Mouse (Mus musculus) midbrain, embryonic 11.5 days (tissue): ENCODE data around the gene Sema6d. TPM values are rescaled to one million over a fixed set of nuclear protein-coding genes. Genes with fewer than 3 reads are reported as not detected.

Experiments used
- ATAC-seq: fragments of 200-750 bp; cut with Nextera tagmentation; 2 replicates; pipeline ENCODE4 v1.8.0; 2017; ENCODE audit warnings: moderate TSS enrichment, moderate library complexity; ENCODE audit not compliant: low FRiP score
- DNase-seq: peaks from one replicate; pipeline ENCODE4 v3.0.0; 2015; ENCODE audit warnings: low spot score; ENCODE audit errors: missing footprints
- H3K27ac ChIP-seq: fragments of 300-500 bp; sonication (generic); 2 replicates; pipeline ENCODE4 v1.5.1; 2014; ENCODE audit warnings: low read depth, low read length
- H3K27me3 ChIP-seq: fragments of 300-500 bp; sonication (generic); 2 replicates; pipeline ENCODE4 v1.6.1; 2014; ENCODE audit warnings: mild to moderate bottlenecking, low read length, moderate library complexity, mixed read lengths; ENCODE audit not compliant: control insufficient read depth, insufficient read depth
- H3K36me3 ChIP-seq: fragments of 300-500 bp; sonication (generic); 2 replicates; pipeline ENCODE4 v1.6.1; 2014; ENCODE audit warnings: mild to moderate bottlenecking, low read length, moderate library complexity, mixed read lengths; ENCODE audit not compliant: control insufficient read depth, insufficient read depth
- H3K4me1 ChIP-seq: fragments of 300-500 bp; sonication (generic); 2 replicates; pipeline ENCODE4 v1.6.1; 2014; ENCODE audit warnings: low read length; ENCODE audit not compliant: control insufficient read depth, insufficient read depth
- H3K4me2 ChIP-seq: fragments of 300-500 bp; sonication (generic); 2 replicates; pipeline ENCODE4 v1.6.1; 2014; ENCODE audit warnings: mild to moderate bottlenecking, moderate library complexity
- H3K4me3 ChIP-seq: fragments of 300-500 bp; sonication (generic); 2 replicates; pipeline ENCODE4 v1.5.1; 2014; ENCODE audit warnings: low read depth, low read length
- H3K9ac ChIP-seq: fragments of 300-500 bp; sonication (generic); 2 replicates; pipeline ENCODE4 v1.6.1; 2014; ENCODE audit warnings: low read length
- H3K9me3 ChIP-seq: fragments of 300-500 bp; sonication (generic); 2 replicates; pipeline ENCODE4 v1.6.1; 2016; ENCODE audit warnings: low read length; ENCODE audit not compliant: control insufficient read depth
- WGBS: fragments of 180-500 bp; shearing (Covaris S2); extraction: QIAGEN DNeasy Blood & Tissue Kit; methylation state at CpG from one replicate; pipeline ENCODE4 v1.1.7; 2014; 5-methylcytosine and 5-hydroxymethylcytosine counted together
- polyA plus RNA-seq: library from polyadenylated mRNA; unstranded; fragments of >200 nt; fragmentation: Nextera tagmentation; extraction: Ambion mirVana; gene quantifications from 2 replicates; pipeline ENCODE4 v1.2.1, GENCODE M21; 2014

The Sema6d gene
- polyA plus RNA-seq, 1 experiment from 2014 or later = 11.1 TPM

- H3K4me2 ChIP-seq = no peak overlapping the region
- peak; percentile 81 for ATAC-seq
- no peaks in the 10 kb centered on the region for H3K27me3 ChIP-seq
- no peaks in the 10 kb centered on the region for H3K36me3 ChIP-seq
- H3K9me3 ChIP-seq = no peaks in the 10 kb centered on the region
- H3K4me3 ChIP-seq = no peak overlapping the region
- WGBS = 8% methylated on average over 1 of the region's 1 CpGs
- H3K4me1 ChIP-seq = no peaks in the 10 kb centered on the region
- DNase-seq = no peak
- no peak overlapping the region for H3K27ac ChIP-seq
- H3K9ac ChIP-seq = no peak overlapping the region
Observed at GRCm38 (mm10) chr2:124145528-124145927, 55.8 kb downstream of the Sema6d start.

DNA sequence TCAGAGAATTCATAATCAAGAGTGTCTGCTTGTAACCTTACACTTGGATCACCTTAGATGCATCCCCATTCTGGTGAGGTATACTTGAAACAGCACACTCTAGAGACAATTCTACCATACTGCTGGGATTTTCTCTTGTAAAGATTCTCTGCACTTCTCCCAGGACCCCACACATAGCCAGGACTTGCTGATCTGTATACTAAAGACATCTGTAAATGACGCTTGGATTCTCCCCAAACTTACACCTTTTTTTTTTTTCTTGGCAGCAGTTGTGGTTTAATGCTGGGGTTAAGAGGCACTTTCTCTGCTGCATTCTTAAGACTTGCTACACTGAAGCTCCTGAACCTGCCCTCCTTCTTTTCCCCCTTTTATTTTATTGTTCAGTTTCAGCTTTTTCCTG lies 68.4 kb downstream of the Sema6d start:
- Histone ChIP-seq H3K9me3 (no peaks in the 10 kb centered on the region), H3K4me1 (peaks cover 2% of the 10 kb centered on the region; the same call in 1 of the 2 replicates), H3K27me3 (no peaks in the 10 kb centered on the region), H3K9ac (no peak overlapping the region), H3K27ac (no peak overlapping the region), H3K4me3 (no peak overlapping the region), H3K4me2 (no peak overlapping the region), H3K36me3 (no peaks in the 10 kb centered on the region)
- ATAC-seq (no peak), DNase-seq (peak; percentile 44)
- WGBS = 63% methylated on average over 1 of the region's 1 CpGs

DNA sequence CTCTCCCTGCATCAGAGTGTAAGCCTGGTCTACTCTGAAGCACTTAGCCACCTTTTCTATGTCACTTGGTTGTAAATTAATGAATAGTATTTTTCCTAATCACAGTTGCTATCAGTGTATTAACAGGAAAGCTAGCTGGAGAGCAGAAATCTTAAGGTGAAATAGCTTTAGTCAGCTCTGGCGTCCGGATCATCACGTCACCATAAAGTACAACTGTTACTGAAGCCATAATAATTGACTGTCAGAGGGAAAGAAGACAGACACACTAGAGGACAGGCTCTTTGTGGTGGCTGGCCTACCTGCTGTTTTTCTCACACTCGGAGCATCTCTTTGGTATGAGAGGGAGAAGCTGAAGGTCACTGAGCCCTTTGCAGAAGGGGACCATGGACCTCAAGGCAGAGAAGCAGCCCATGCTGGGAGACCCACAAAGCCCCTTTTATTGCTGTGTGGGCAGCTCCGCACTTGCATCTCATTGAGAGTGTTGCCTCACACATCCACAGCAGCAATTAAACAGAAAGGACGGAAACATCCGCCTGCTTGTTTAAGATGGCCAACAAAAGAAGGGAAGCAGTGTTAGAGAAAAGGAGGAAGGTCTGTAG lies 72.3 kb downstream of the Sema6d start:
- no peak overlapping the region for H3K27ac ChIP-seq
- no peak overlapping the region for H3K9ac ChIP-seq
- H3K27me3 ChIP-seq = no peaks in the 10 kb centered on the region
- no peaks in the 10 kb centered on the region for H3K36me3 ChIP-seq
- H3K9me3 ChIP-seq = no peaks in the 10 kb centered on the region
- H3K4me2 ChIP-seq = no peak overlapping the region
- WGBS = 55% methylated on average over 7 of the region's 7 CpGs
- peak; percentile 80 for DNase-seq
- no peak for ATAC-seq
- H3K4me3 ChIP-seq = no peak overlapping the region
- peaks cover 2% of the 10 kb centered on the region; the same call in 1 of the 2 replicates for H3K4me1 ChIP-seq

GRCm38 (mm10) chr2:124168411-124168810 lies 78.6 kb downstream of the Sema6d start:
- Histone ChIP-seq H3K9ac (no peak overlapping the region), H3K9me3 (no peaks in the 10 kb centered on the region), H3K4me2 (no peak overlapping the region), H3K4me1 (peaks cover 4% of the 10 kb centered on the region), H3K36me3 (no peaks in the 10 kb centered on the region), H3K4me3 (no peak overlapping the region), H3K27me3 (no peaks in the 10 kb centered on the region), H3K27ac (no peak overlapping the region)
- 95% methylated on average over 1 of the region's 1 CpGs for WGBS
- ATAC-seq (no peak), DNase-seq (no peak)

- WGBS = 18% methylated on average over 3 of the region's 3 CpGs
- Histone ChIP-seq H3K9ac (no peak overlapping the region), H3K4me1 (peaks cover 4% of the 10 kb centered on the region), H3K4me3 (no peak overlapping the region), H3K4me2 (no peak overlapping the region), H3K36me3 (no peaks in the 10 kb centered on the region), H3K9me3 (no peaks in the 10 kb centered on the region), H3K27ac (no peak overlapping the region), H3K27me3 (no peaks in the 10 kb centered on the region)
- ATAC-seq = peak; percentile 62
- DNase-seq = no peak
Observed at GRCm38 (mm10) chr2:124171718-124172117, 81.9 kb downstream of the Sema6d start.

GRCm38 (mm10) chr2:124176265-124176664 lies 86.5 kb downstream of the Sema6d start:
- ATAC-seq (no peak), DNase-seq (no peak)
- Histone ChIP-seq H3K27me3 (no peaks in the 10 kb centered on the region), H3K9me3 (no peaks in the 10 kb centered on the region), H3K36me3 (no peaks in the 10 kb centered on the region), H3K4me2 (no peak overlapping the region), H3K4me3 (no peak overlapping the region), H3K9ac (no peak overlapping the region), H3K4me1 (peaks cover 4% of the 10 kb centered on the region), H3K27ac (no peak overlapping the region)
- WGBS = 62% methylated on average over 1 of the region's 1 CpGs

- peaks cover 2% of the 10 kb centered on the region for H3K4me1 ChIP-seq
- H3K4me3 ChIP-seq = no peak overlapping the region
- ATAC-seq = no peak
- no peak overlapping the region for H3K9ac ChIP-seq
- no peak overlapping the region for H3K27ac ChIP-seq
- H3K9me3 ChIP-seq = no peaks in the 10 kb centered on the region
- no peak overlapping the region for H3K4me2 ChIP-seq
- H3K27me3 ChIP-seq = no peaks in the 10 kb centered on the region
- no peak for DNase-seq
- WGBS = 69% methylated on average over 4 of the region's 4 CpGs
- no peaks in the 10 kb centered on the region for H3K36me3 ChIP-seq
Observed at GRCm38 (mm10) chr2:124176711-124177169, 87.0 kb downstream of the Sema6d start.

DNA sequence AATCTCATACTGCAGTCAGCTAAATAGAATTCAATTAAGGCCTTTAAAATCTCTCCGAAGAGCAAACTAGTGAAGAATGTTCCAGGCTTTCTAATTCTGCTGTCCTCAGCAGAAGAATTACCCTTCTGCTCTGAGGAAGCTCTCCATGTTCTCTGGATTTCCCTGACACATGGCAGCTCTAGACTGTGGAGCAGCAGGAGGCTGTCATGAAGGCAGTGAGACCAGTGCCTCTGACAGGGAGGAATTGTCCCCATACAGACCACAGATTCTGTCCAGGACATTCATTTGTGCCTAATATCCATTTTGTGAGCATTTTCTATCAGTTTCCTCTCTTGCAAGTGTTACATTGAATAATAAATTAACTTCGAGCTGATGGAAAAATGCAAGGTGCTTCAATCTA lies 99.5 kb downstream of the Sema6d start:
- no peak overlapping the region for H3K9ac ChIP-seq
- no peaks in the 10 kb centered on the region for H3K27me3 ChIP-seq
- ATAC-seq = no peak
- no peak overlapping the region for H3K4me3 ChIP-seq
- H3K4me2 ChIP-seq = no peak overlapping the region
- DNase-seq = no peak
- no peaks in the 10 kb centered on the region for H3K36me3 ChIP-seq
- WGBS = 90% methylated on average over 2 of the region's 2 CpGs
- no peaks in the 10 kb centered on the region for H3K4me1 ChIP-seq
- no peak overlapping the region for H3K27ac ChIP-seq
- no peaks in the 10 kb centered on the region for H3K9me3 ChIP-seq

DNA sequence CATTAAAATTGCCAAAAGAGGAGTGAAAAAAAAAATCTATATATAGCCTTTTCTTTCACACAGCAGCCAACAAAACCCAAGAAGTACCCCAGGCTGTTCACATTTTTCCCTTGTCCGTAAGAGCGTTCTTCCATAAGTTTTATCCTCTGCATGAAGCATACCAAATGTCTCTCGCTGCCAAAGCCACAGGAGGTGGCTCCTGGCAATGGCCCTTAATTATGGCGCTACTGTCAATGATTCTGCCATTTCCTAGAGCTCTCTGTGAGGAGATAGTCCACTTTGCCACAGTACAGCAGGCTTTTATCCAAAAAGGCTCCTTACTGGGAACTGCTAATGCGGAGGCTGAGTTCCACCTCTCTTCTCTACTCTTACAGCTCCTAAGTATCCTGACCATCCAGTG lies 104.3 kb downstream of the Sema6d start:
- Histone ChIP-seq H3K36me3 (no peaks in the 10 kb centered on the region), H3K9ac (no peak overlapping the region), H3K27me3 (no peaks in the 10 kb centered on the region), H3K4me2 (no peak overlapping the region), H3K27ac (no peak overlapping the region), H3K9me3 (no peaks in the 10 kb centered on the region), H3K4me3 (no peak overlapping the region), H3K4me1 (no peaks in the 10 kb centered on the region)
- ATAC-seq (no peak), DNase-seq (no peak)
- 89% methylated on average over 5 of the region's 5 CpGs for WGBS
